In the genomic region with DNA sequence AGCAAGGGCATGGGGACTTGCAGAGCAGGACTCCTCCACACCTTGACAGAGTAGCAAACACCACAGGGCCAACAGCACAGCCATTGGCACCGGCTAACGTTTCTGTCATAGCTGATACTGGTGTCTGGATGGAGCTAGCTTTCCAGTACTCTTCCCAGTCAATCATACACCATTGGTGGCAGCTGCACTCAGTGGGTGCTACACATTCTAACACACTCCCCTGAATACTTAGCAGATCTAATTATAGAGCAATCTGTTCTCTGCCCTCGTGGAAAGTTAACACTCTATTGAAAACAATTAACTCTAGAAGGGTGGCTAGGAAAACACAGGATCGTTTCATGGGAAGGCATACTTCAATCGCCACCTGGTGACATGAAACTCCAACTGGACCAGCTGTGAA, we compare ENCODE assay signal across 9 mouse cellular contexts. TPM values are rescaled to one million over a fixed set of nuclear protein-coding genes. Genes with fewer than 3 reads are reported as not detected.
DNase-seq lines count a peak whose midpoint lies in the region; ATAC-seq lines count a peak whose summit lies in the region.
"Had no signal": no experiment of that assay in that cellular context is flagged by ENCODE, and none has a peak within 500 bp of the region (broad histone marks: within the 10 kb centered on the region; RNA-seq: fewer than 3 reads in every experiment).

No protein-coding gene starts in this region.

- no peaks in the 10 kb centered on the region for H3K4me1 ChIP-seq in hindbrain, embryonic 16.5 days (ENCODE audit: control insufficient read depth, insufficient read depth, low read depth, low read length)
- peaks cover 10% of the 10 kb centered on the region for H3K4me1 ChIP-seq in hindbrain, embryonic 10.5 days (replicated peaks)

- H3K27ac ChIP-seq in hindbrain, embryonic 16.5 days (ENCODE audit: low read depth, low read length), result no peak overlapping the region
- no peak overlapping the region for H3K27ac ChIP-seq in hindbrain, embryonic 10.5 days
- H3K27ac ChIP-seq: limb, embryonic 15.5 days had no signal

- H3K27me3 ChIP-seq in hindbrain, embryonic 16.5 days (replicated peaks; ENCODE audit: control insufficient read depth, insufficient read depth, low read length), result no peaks in the 10 kb centered on the region
- no peaks in the 10 kb centered on the region for H3K27me3 ChIP-seq in hindbrain, embryonic 10.5 days (ENCODE audit: insufficient read depth, poor library complexity, severe bottlenecking)
- H3K27me3 ChIP-seq: limb, embryonic 15.5 days had no signal

- no peak overlapping the region for H3K4me3 ChIP-seq in hindbrain, embryonic 16.5 days (ENCODE audit: low read length)
- no peak overlapping the region for H3K4me3 ChIP-seq in hindbrain, embryonic 10.5 days
- H3K4me3 ChIP-seq: limb, embryonic 15.5 days had no signal

- no peak overlapping the region for H3K9ac ChIP-seq in hindbrain, embryonic 16.5 days (ENCODE audit: low read depth, low read length)
- H3K9ac ChIP-seq: limb, embryonic 15.5 days had no signal

- ATAC-seq in hindbrain, embryonic 16.5 days, result peak; percentile 70

- no peak for DNase-seq in hindbrain, embryonic 10.5 days (ENCODE audit: low spot score)
- DNase-seq in frontal cortex, adult 2 months (ENCODE audit: extremely low spot score in 1 of 2, low spot score in 1 of 2), result peak; percentile 34 to 51
- DNase-seq in layer of hippocampus, adult 9-11 months, result peak; percentile 67
- peak; percentile 36 to 65 for DNase-seq in right cerebral cortex, postnatal 10 days (ENCODE audit: low spot score in 2 of 2)
- no peak for DNase-seq in spleen, postnatal 36 days (ENCODE audit: low spot score in 2 of 2)
- no peak for DNase-seq in lung, postnatal 14 days
- DNase-seq: kidney, adult 8-10 months had no signal

- WGBS in hindbrain, embryonic 16.5 days, result 54% methylated on average over 5 of the region's 5 CpGs
- WGBS in hindbrain, embryonic 10.5 days, result 76% methylated on average over 5 of the region's 5 CpGs

- H3K36me3 ChIP-seq in hindbrain, embryonic 16.5 days (ENCODE audit: control insufficient read depth, insufficient read depth, low read length), result no peaks in the 10 kb centered on the region
- no peaks in the 10 kb centered on the region for H3K36me3 ChIP-seq in hindbrain, embryonic 10.5 days
- H3K36me3 ChIP-seq: limb, embryonic 15.5 days had no signal

- no peak overlapping the region for H3K4me2 ChIP-seq in hindbrain, embryonic 16.5 days (ENCODE audit: low read length)
- H3K4me2 ChIP-seq: limb, embryonic 15.5 days had no signal

- H3K9me3 ChIP-seq in hindbrain, embryonic 16.5 days (ENCODE audit: control insufficient read depth, low read length), result no peaks in the 10 kb centered on the region
- no peaks in the 10 kb centered on the region for H3K9me3 ChIP-seq in hindbrain, embryonic 10.5 days
- H3K9me3 ChIP-seq: limb, embryonic 15.5 days had no signal

RNA-seq across cellular contexts. Expression of a gene that starts 43.2 kb away (rescaled TPM):
- 2.7 and 3.6 TPM in 2 replicates for polyA plus RNA-seq in hindbrain, embryonic 16.5 days (2015; fragmentation: Nextera tagmentation; extraction: Ambion mirVana)
- 0.49 and 0.67 TPM in 2 replicates for polyA plus RNA-seq in hindbrain, embryonic 10.5 days (2016; fragmentation: Nextera tagmentation; extraction: Ambion mirVana)
- 3.6 and 5.1 TPM in 2 replicates for polyA plus RNA-seq in frontal cortex, adult 2 months (2012; rRNA removed)

Comparison
In these comparisons a context has a peak if more than half of its experiments do, and no peak if none do; other contexts are left out.
1. DNase-seq: peak in frontal cortex, adult 2 months (2 of 2), layer of hippocampus, adult 9-11 months (single experiment) and right cerebral cortex, postnatal 10 days (2 of 2); none in hindbrain, embryonic 10.5 days (single experiment), spleen, postnatal 36 days (0 of 2) and lung, postnatal 14 days (single experiment).